Mouse (Mus musculus): ENCODE measurements around the gene Clybl.

GRCm38 (mm10) chr14:122209177-122209576, 27.7 kb downstream of the Clybl start:
- no peak for TF ChIP-seq CTCF (IDR thresholded peaks at IDR 0.05; ENCODE audit: control insufficient read depth, insufficient read depth, insufficient replicate concordance, low read depth, low read length)
- no peak for TF ChIP-seq POLR2A (IDR thresholded peaks at IDR 0.05; ENCODE audit: control insufficient read depth, low read depth, low read length)

Data from testis, adult 2 months (tissue).